Mouse (Mus musculus): ENCODE results near the gene Bpifa3. TPM values are rescaled to one million over a fixed set of nuclear protein-coding genes. Genes with fewer than 3 reads are reported as not detected.

Bpifa3 gene
- polyA plus RNA-seq, 1 experiment from 2014 or later: not detected

Other genes with a start within 250 kb of the Bpifa3 start
- 0.16 TPM in 1 of 2 replicates, not detected in the other for gene Bpifb6, start 229.9 kb upstream of the Bpifa3 start, polyA plus RNA-seq (2014; fragmentation: Nextera tagmentation; extraction: Ambion mirVana)
- 0.10 TPM in 1 of 2 replicates, not detected in the other for gene Bpifb3, start 212.1 kb upstream of the Bpifa3 start, polyA plus RNA-seq (2014; fragmentation: Nextera tagmentation; extraction: Ambion mirVana)
- gene Bpifb4, start 192.1 kb upstream of the Bpifa3 start, polyA plus RNA-seq (2014; fragmentation: Nextera tagmentation; extraction: Ambion mirVana): 0.11 TPM in 1 of 2 replicates, not detected in the other
- gene Bpifa6, start 155.4 kb upstream of the Bpifa3 start, polyA plus RNA-seq (2014; fragmentation: Nextera tagmentation; extraction: Ambion mirVana): 0.13 TPM in 1 of 2 replicates, not detected in the other
- gene Bpifa2, start 122.1 kb upstream of the Bpifa3 start, polyA plus RNA-seq (2014; fragmentation: Nextera tagmentation; extraction: Ambion mirVana): 0.47 TPM in 1 of 2 replicates, not detected in the other
- 92.3 and 176 TPM in 2 replicates for gene Bpifa1, start 12.5 kb downstream of the Bpifa3 start, polyA plus RNA-seq (2014; fragmentation: Nextera tagmentation; extraction: Ambion mirVana)
- not detected in 2 replicates for gene Bpifa5, start 32.3 kb downstream of the Bpifa3 start, polyA plus RNA-seq (2014; fragmentation: Nextera tagmentation; extraction: Ambion mirVana)
- gene Bpifb1, start 60.5 kb downstream of the Bpifa3 start, polyA plus RNA-seq (2014; fragmentation: Nextera tagmentation; extraction: Ambion mirVana): 0.14 TPM in 1 of 2 replicates, not detected in the other
- gene Bpifb5, start 93.4 kb downstream of the Bpifa3 start, polyA plus RNA-seq (2014; fragmentation: Nextera tagmentation; extraction: Ambion mirVana): 0.89 and 1.9 TPM in 2 replicates
- gene Bpifb9a, start 127.5 kb downstream of the Bpifa3 start, polyA plus RNA-seq (2014; fragmentation: Nextera tagmentation; extraction: Ambion mirVana): not detected in 2 replicates
- gene Bpifb9b, start 176.9 kb downstream of the Bpifa3 start, polyA plus RNA-seq (2014; fragmentation: Nextera tagmentation; extraction: Ambion mirVana): 0.38 and 3.6 TPM in 2 replicates
- 16.4 and 24.1 TPM in 2 replicates for gene Cdk5rap1, start 242.7 kb downstream of the Bpifa3 start, polyA plus RNA-seq (2014; fragmentation: Nextera tagmentation; extraction: Ambion mirVana)